ENCODE assay signal across 9 mouse cellular contexts in the genomic region with DNA sequence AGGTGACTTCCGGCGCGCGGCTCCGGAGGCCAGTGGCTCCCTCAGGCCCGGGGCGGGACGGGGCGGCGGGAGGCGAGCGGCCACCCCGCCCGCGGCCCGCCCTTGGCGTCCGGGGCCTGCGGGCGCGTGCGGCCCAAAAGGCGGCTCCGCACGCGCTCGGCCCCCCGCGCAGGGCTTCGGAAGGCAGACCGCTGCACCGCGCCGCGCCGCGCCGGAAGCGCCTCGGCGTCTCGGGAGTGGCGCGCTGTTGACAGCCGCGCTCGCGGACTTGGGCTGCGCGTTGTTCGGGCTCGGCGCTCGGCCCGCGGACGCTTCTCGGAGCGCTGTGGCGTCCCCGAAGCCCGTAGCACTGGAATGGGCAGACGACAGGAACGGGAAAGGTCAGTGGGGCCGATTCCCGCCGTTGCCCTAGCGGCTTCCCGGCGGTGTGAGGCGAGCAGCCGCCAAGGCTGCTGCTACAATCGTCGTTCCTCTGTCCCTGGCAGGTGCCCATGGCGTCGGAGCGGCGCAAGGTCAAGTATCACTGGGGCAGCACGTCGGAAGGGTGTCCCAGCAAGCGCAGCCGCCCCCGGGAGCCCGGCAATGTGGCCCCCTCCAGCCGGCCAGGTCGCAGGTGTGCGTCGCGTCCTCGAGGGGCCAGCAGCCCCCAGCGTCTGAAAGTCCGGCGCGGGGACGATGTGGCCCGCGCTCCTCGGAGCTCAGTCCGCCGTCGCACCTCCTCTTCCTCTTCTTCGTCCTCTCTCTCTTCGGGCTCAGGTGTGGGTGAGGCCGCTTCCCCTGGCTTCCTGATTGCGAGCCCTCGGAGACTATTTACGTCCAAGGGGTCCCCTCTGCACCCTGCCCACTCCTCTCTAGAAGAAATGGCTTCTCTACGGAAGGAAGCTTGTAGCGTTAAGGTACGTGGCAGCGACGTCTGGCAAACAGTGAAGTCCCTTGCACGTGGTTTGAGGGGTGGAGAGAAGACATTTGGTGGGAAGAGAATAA. TPM values are rescaled to one million over a fixed set of nuclear protein-coding genes. Genes with fewer than 3 reads are reported as not detected.
DNase-seq lines count a peak whose midpoint lies in the region; ATAC-seq and TF ChIP-seq lines count a peak whose summit lies in the region.
"Had no signal": no experiment of that assay in that cellular context is flagged by ENCODE, and none has a peak within 500 bp of the region (broad histone marks: within the 10 kb centered on the region; RNA-seq: fewer than 3 reads in every experiment).

No protein-coding gene starts in this region.

- peak overlapping the region; percentile 65 for H3K4me3 ChIP-seq in embryonic facial prominence, embryonic 15.5 days (replicated peaks)
- H3K4me3 ChIP-seq in limb, embryonic 14.5 days (replicated peaks; ENCODE audit: low read length): peak overlapping the region; percentile 84
- peak overlapping the region; percentile 92 for H3K4me3 ChIP-seq in midbrain, postnatal 0 days (ENCODE audit: low read depth, low read length)

- no peaks in the 10 kb centered on the region for H3K9me3 ChIP-seq in embryonic facial prominence, embryonic 15.5 days (replicated peaks)
- H3K9me3 ChIP-seq in limb, embryonic 14.5 days (ENCODE audit: control insufficient read depth, low read length): no peaks in the 10 kb centered on the region
- no peaks in the 10 kb centered on the region for H3K9me3 ChIP-seq in midbrain, postnatal 0 days (ENCODE audit: low read length)

- no peak for TF ChIP-seq POLR2A in limb, embryonic 14.5 days (IDR thresholded peaks at IDR 0.05; ENCODE audit: borderline replicate concordance, extremely low read depth, insufficient read depth, insufficient read length)

- under 1% methylated on average over 113 of the region's 113 CpGs for WGBS in embryonic facial prominence, embryonic 15.5 days
- WGBS in limb, embryonic 14.5 days: 1% methylated on average over 53 of the region's 113 CpGs
- under 1% methylated on average over 93 of the region's 113 CpGs for WGBS in midbrain, postnatal 0 days

- peaks cover 27% of the 10 kb centered on the region for H3K36me3 ChIP-seq in embryonic facial prominence, embryonic 15.5 days
- H3K36me3 ChIP-seq in limb, embryonic 14.5 days (ENCODE audit: control insufficient read depth, insufficient read depth, low read length): peaks cover 28% of the 10 kb centered on the region
- H3K36me3 ChIP-seq in midbrain, postnatal 0 days (ENCODE audit: insufficient read depth, low read length): peaks cover 17% of the 10 kb centered on the region

- H3K4me1 ChIP-seq in embryonic facial prominence, embryonic 15.5 days: peaks cover 22% of the 10 kb centered on the region
- peaks cover 18% of the 10 kb centered on the region for H3K4me1 ChIP-seq in limb, embryonic 14.5 days (ENCODE audit: control insufficient read depth, insufficient read depth, low read length)
- H3K4me1 ChIP-seq in midbrain, postnatal 0 days (ENCODE audit: insufficient read depth, low read length): 0 out of 2 replicates have a peak, but pooled peaks cover 10% of the 10 kb centered on the region

- peak overlapping the region; percentile 88 for H3K27ac ChIP-seq in embryonic facial prominence, embryonic 15.5 days (replicated peaks)
- H3K27ac ChIP-seq in limb, embryonic 14.5 days (replicated peaks; ENCODE audit: low read depth, low read length): peak overlapping the region; percentile 73
- H3K27ac ChIP-seq in midbrain, postnatal 0 days (ENCODE audit: low read depth, low read length): peak overlapping the region; percentile 84

- intact Hi-C loops in heart, postnatal 14 days (cut with DNase I): loop anchor here (2.0 kb wide), 1 partner anchor 59 kb away; the partner anchor contains the start of gene Irak2

- peak overlapping the region; percentile 52 for H3K9ac ChIP-seq in embryonic facial prominence, embryonic 15.5 days
- H3K9ac ChIP-seq in limb, embryonic 14.5 days (ENCODE audit: low read depth, low read length, severe bottlenecking): peak overlapping the region; percentile 80
- peak overlapping the region; percentile 83 for H3K9ac ChIP-seq in midbrain, postnatal 0 days (replicated peaks; ENCODE audit: low read length, poor library complexity, severe bottlenecking)

- peak; percentile 69 for ATAC-seq in embryonic facial prominence, embryonic 15.5 days (ENCODE audit: insufficient number of reproducible peaks, low FRiP score, low TSS enrichment, low read depth)
- peak; percentile 54 for ATAC-seq in limb, embryonic 14.5 days (ENCODE audit: low FRiP score, low read depth)
- ATAC-seq in midbrain, postnatal 0 days (ENCODE audit: low FRiP score): peak; percentile 78

- peak; percentile 17 for DNase-seq in gastrocnemius, adult 18-20 months (ENCODE audit: low spot score)
- no peak for DNase-seq in gastrocnemius, postnatal 10 days
- DNase-seq in adipocyte (ENCODE audit: low spot score): peak; percentile 48
- peak; percentile 46 to 52 for DNase-seq in heart, postnatal 14 days
- DNase-seq in limb, embryonic 14.5 days (ENCODE audit: low spot score): no peak
- no peak for DNase-seq in midbrain, postnatal 0 days (ENCODE audit: low spot score)
- DNase-seq in thymus, postnatal 10 days (ENCODE audit: low spot score in 2 of 2): peak; percentile 38 to 40

- no peak for TF ChIP-seq CTCF in midbrain, postnatal 0 days (IDR thresholded peaks at IDR 0.05)

- H3K4me2 ChIP-seq in embryonic facial prominence, embryonic 15.5 days (replicated peaks): peak overlapping the region; percentile 93
- peak overlapping the region; percentile 93 for H3K4me2 ChIP-seq in limb, embryonic 14.5 days (replicated peaks; ENCODE audit: low read depth, low read length, severe bottlenecking)
- peak overlapping the region; percentile 98 for H3K4me2 ChIP-seq in midbrain, postnatal 0 days (ENCODE audit: low read depth, low read length, poor library complexity, severe bottlenecking)

- no peaks in the 10 kb centered on the region for H3K27me3 ChIP-seq in embryonic facial prominence, embryonic 15.5 days
- H3K27me3 ChIP-seq in limb, embryonic 14.5 days (ENCODE audit: control insufficient read depth, insufficient read depth, low read length): no peaks in the 10 kb centered on the region
- no peaks in the 10 kb centered on the region for H3K27me3 ChIP-seq in midbrain, postnatal 0 days (ENCODE audit: insufficient read depth, low read length)

RNA-seq across cellular contexts. Expression of gene Tatdn2, which starts 0.7 kb away (rescaled TPM):
- total RNA-seq in gastrocnemius, adult 18-20 months (2021): 10 to 100 TPM; 38.0 to 47.5 TPM
- 10 to 100 TPM; 36.1 to 37.8 TPM for total RNA-seq in gastrocnemius, postnatal 10 days (2021)
- 0.95 and 1.1 TPM in 2 replicates for polyA plus RNA-seq in embryonic facial prominence, embryonic 15.5 days (2015; fragmentation: Nextera tagmentation; extraction: Ambion mirVana)
- 10 to 100 TPM; 60.0 to 63.2 TPM for total RNA-seq in heart, postnatal 14 days (2021)
- polyA plus RNA-seq in limb, embryonic 14.5 days (2012; rRNA removed): 21.9 and 22.0 TPM in 2 replicates
- 1.9 TPM in 2 replicates for polyA plus RNA-seq in limb, embryonic 14.5 days (2014; fragmentation: Nextera tagmentation; extraction: Ambion mirVana)
- 63.4 and 72.7 TPM in 2 replicates for total RNA-seq in midbrain, postnatal 0 days (2014; rRNA removed)
- polyA plus RNA-seq in midbrain, postnatal 0 days (2015; fragmentation: Nextera tagmentation; extraction: Ambion mirVana): 1.2 and 1.5 TPM in 2 replicates

RNA-seq across cellular contexts. Expression of gene Ghrl, which starts 22.2 kb away (rescaled TPM):
- not detected for total RNA-seq in gastrocnemius, adult 18-20 months (2021)
- not detected for total RNA-seq in gastrocnemius, postnatal 10 days (2021)
- polyA plus RNA-seq in embryonic facial prominence, embryonic 15.5 days (2015; fragmentation: Nextera tagmentation; extraction: Ambion mirVana): 0.24 TPM in 1 of 2 replicates, not detected in the other
- under 1 TPM in 1 of 2 experiments, not detected in 1; 0.53 TPM for total RNA-seq in heart, postnatal 14 days (2021)
- 0.11 and 0.13 TPM in 2 replicates for polyA plus RNA-seq in limb, embryonic 14.5 days (2012; rRNA removed)
- polyA plus RNA-seq in limb, embryonic 14.5 days (2014; fragmentation: Nextera tagmentation; extraction: Ambion mirVana): not detected in 2 replicates
- total RNA-seq in midbrain, postnatal 0 days (2014; rRNA removed): not detected in 2 replicates
- polyA plus RNA-seq in midbrain, postnatal 0 days (2015; fragmentation: Nextera tagmentation; extraction: Ambion mirVana): 0.47 TPM in 1 of 2 replicates, not detected in the other
- total RNA-seq: layer of hippocampus, postnatal 36 days had no signal

RNA-seq across cellular contexts. Expression of gene Sec13, which starts 43.0 kb away (rescaled TPM):
- total RNA-seq in gastrocnemius, adult 18-20 months (2021): 10 to 100 TPM; 64.7 to 66.4 TPM
- 10 to 100 TPM; 84.8 to 92.2 TPM for total RNA-seq in gastrocnemius, postnatal 10 days (2021)
- 283 and 297 TPM in 2 replicates for polyA plus RNA-seq in embryonic facial prominence, embryonic 15.5 days (2015; fragmentation: Nextera tagmentation; extraction: Ambion mirVana)
- 10 to 100 TPM; 74.7 to 79.9 TPM for total RNA-seq in heart, postnatal 14 days (2021)
- 314 and 328 TPM in 2 replicates for polyA plus RNA-seq in limb, embryonic 14.5 days (2012; rRNA removed)
- 318 and 326 TPM in 2 replicates for polyA plus RNA-seq in limb, embryonic 14.5 days (2014; fragmentation: Nextera tagmentation; extraction: Ambion mirVana)
- 104 and 112 TPM in 2 replicates for total RNA-seq in midbrain, postnatal 0 days (2014; rRNA removed)
- polyA plus RNA-seq in midbrain, postnatal 0 days (2015; fragmentation: Nextera tagmentation; extraction: Ambion mirVana): 145 and 153 TPM in 2 replicates

RNA-seq across cellular contexts. Expression of gene Irak2, which starts 59.2 kb away (rescaled TPM):
- 1 to 10 TPM; 4.6 to 9.0 TPM for total RNA-seq in gastrocnemius, adult 18-20 months (2021)
- total RNA-seq in gastrocnemius, postnatal 10 days (2021): 1 to 10 TPM; 6.3 to 7.2 TPM
- polyA plus RNA-seq in embryonic facial prominence, embryonic 15.5 days (2015; fragmentation: Nextera tagmentation; extraction: Ambion mirVana): 4.0 and 5.8 TPM in 2 replicates
- 10 to 100 TPM; 12.3 to 14.1 TPM for total RNA-seq in heart, postnatal 14 days (2021)
- 9.0 and 9.1 TPM in 2 replicates for polyA plus RNA-seq in limb, embryonic 14.5 days (2012; rRNA removed)
- polyA plus RNA-seq in limb, embryonic 14.5 days (2014; fragmentation: Nextera tagmentation; extraction: Ambion mirVana): 2.3 and 3.3 TPM in 2 replicates
- total RNA-seq in midbrain, postnatal 0 days (2014; rRNA removed): 5.2 and 7.6 TPM in 2 replicates
- 2.5 and 2.7 TPM in 2 replicates for polyA plus RNA-seq in midbrain, postnatal 0 days (2015; fragmentation: Nextera tagmentation; extraction: Ambion mirVana)

Comparison
In these comparisons a context has a peak if more than half of its experiments do, and no peak if none do; other contexts are left out.
1. DNase-seq: peak in gastrocnemius, adult 18-20 months (single experiment), adipocyte (single experiment), heart, postnatal 14 days (2 of 2) and thymus, postnatal 10 days (2 of 2); none in gastrocnemius, postnatal 10 days (single experiment), limb, embryonic 14.5 days (single experiment) and midbrain, postnatal 0 days (single experiment).
2. Peak in every context shown above with its lines, with median percentiles within 50 percentile points of each other: ATAC-seq, H3K27ac ChIP-seq, H3K4me2 ChIP-seq, H3K4me3 ChIP-seq and H3K9ac ChIP-seq.